Mouse (Mus musculus): ENCODE results near the gene Zfp979.
"Not testable (repeated sequence)": the region's sequence is repeated elsewhere in the genome, so short reads cannot be mapped to it uniquely, and the experiment has no call there.

DNA sequence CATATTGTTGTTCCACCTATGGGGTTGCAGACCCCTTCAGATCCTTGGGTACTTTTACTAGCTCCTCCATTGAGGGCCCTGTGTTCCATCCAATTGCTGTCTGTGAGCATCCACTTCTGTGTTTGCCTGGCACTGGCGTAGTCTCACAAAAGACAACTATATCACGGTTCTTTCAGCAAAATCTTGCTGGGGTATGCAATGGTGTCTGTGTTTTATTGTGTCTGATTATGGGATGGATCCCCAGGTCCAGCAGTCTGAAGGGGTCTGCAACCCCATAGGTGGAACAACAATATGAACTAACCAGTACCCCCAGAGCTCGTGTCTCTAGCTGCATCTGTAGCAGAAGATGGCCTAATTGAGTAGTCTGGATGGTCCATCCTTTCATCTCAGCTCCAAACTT lies 47.7 kb downstream of the Zfp979 start:
- TF ChIP-seq CTCF, EP300 (IDR thresholded peaks at IDR 0.05; ENCODE audit: low read depth): not testable (repeated sequence)
